Mouse (Mus musculus): ENCODE measurements around the gene Cpsf6. TPM values are rescaled to one million over a fixed set of nuclear protein-coding genes. Genes with fewer than 3 reads are reported as not detected.

Cpsf6 gene
- polyA plus RNA-seq, 1 experiment: 14.8 TPM

DNA sequence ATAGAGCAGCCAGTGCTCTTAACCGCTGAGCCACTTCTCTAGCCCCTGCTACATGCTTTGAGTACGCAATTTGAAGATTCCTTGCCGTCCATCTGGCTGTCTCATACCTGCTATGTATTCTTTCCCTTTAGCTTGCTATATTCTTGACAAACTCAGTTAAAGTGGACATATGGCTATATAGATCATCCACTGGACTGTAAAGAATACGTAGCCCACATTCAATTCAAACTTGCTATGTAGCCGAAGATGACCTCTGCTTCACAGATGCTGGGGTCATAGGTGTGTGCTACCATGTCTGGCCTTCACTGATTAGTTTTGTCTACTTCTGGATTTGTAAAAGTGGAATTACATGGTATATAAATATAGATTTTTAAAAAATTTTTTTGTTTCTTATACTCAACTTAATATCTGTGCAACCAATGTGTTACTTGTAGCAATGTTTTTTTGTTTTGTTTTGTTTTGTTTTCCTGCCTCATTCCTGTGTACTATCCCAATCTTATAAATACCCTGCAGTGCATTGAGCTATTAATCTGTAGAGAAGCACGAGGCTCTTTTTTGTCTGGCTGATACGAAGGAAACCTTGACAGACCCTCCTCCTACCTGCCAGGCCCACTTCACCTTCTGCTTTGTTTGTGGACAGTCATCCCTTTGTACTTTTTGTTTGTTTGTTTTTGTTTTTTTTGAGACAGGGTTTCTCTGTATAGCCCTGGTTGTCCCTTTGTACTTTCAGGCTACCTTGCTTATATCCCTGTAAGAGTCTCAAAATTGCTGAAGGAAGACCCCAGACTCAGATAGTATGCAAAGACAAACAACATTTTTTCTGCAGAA, 28.9 kb upstream of the Cpsf6 start:
- no peaks in the 10 kb centered on the region for H3K36me3 ChIP-seq (ENCODE audit: control insufficient read depth)
- no peak overlapping the region for H3K4me3 ChIP-seq (replicated peaks)
- no peaks in the 10 kb centered on the region for H3K27me3 ChIP-seq (ENCODE audit: control insufficient read depth)
- H3K4me1 ChIP-seq (ENCODE audit: control insufficient read depth): peaks cover 5% of the 10 kb centered on the region
- H3K9me3 ChIP-seq (ENCODE audit: control insufficient read depth, low read length): no peaks in the 10 kb centered on the region
- TF ChIP-seq GATA1 (IDR thresholded peaks at IDR 0.05; ENCODE audit: low read length): no peak
- no peak for TF ChIP-seq TAL1 (IDR thresholded peaks at IDR 0.05; ENCODE audit: low read length)

DNA sequence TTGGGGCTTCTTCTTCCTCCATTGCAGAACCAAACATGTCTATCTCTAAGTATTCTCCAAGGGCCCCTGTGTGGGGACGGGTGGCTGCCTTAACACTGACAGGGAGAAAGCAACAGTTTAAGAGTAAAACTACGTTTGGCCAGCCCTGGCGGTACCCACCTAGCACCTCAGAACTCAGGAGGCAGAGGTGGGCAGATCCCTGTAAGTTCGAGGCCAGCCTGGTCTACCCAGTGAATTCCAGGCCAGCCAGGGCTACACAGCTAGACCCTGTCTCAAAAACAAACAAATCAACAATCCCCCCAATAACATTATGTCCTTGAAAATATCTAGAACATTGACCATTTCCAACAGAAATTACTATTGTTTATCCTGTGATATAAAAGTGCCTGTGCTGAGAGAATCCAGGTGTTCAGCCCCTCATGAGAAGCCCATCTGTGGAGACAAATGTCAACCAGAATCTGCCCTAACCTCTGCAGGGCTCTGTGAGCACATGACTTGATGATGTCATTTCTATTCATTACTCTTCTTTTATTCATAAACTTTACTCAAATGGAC, 28.0 kb upstream of the Cpsf6 start:
- H3K36me3 ChIP-seq (ENCODE audit: control insufficient read depth): no peaks in the 10 kb centered on the region
- peaks cover 5% of the 10 kb centered on the region for H3K4me1 ChIP-seq (ENCODE audit: control insufficient read depth)
- TF ChIP-seq TAL1 (IDR thresholded peaks at IDR 0.05; ENCODE audit: low read length) (no peak), GATA1 (IDR thresholded peaks at IDR 0.05; ENCODE audit: low read length) (no peak)
- H3K9me3 ChIP-seq (ENCODE audit: control insufficient read depth, low read length): no peaks in the 10 kb centered on the region
- H3K27me3 ChIP-seq (ENCODE audit: control insufficient read depth): no peaks in the 10 kb centered on the region
- no peak overlapping the region for H3K4me3 ChIP-seq (replicated peaks)

DNA sequence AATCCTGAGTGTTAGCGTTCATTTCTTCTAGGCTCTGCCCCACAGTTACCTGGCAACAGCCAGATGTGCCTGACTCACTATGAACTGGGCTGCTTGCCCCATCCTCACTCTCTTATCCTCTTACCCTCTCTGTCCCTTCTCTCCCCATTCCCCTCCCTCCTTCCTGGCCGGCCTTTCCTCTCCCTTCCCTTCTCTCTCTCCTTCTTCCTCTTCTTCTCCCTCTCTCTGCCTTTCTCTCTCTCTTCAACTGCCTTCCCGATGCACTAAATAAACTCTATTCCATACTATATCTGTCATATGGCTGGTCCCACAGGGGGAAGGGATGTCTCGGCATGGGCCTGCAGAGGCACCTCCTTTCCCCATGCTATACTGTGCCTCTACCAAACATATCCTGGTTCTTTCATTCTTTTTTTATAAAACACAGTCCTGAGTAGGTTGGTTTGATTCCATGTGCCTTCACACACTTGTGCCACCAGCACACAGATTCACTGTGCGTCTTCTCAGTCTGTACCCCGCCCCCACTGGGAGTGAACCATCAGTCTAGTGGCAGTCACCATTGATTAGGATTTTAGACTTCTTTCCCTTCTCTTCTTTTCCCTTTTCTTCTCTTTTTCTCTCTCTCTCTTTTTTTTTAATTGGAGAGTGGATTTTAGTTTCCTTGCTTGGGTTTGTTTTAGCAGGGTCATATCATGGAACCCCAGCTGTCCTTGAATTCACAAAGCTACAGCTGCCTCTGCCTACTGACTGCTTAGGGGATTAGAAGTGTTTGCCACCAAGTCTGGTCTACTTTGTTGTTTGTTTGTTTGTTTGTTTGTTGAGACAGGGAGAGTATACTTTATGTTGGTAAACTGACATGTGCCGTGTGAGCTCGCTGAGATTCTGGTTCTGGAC, 27.3 kb upstream of the Cpsf6 start:
- no peak overlapping the region for H3K4me3 ChIP-seq (replicated peaks)
- TF ChIP-seq TAL1 (IDR thresholded peaks at IDR 0.05; ENCODE audit: low read length) (no peak), GATA1 (IDR thresholded peaks at IDR 0.05; ENCODE audit: low read length) (no peak)
- peaks cover 5% of the 10 kb centered on the region for H3K4me1 ChIP-seq (ENCODE audit: control insufficient read depth)
- H3K27me3 ChIP-seq (ENCODE audit: control insufficient read depth): no peaks in the 10 kb centered on the region
- H3K36me3 ChIP-seq (ENCODE audit: control insufficient read depth): no peaks in the 10 kb centered on the region
- H3K9me3 ChIP-seq (ENCODE audit: control insufficient read depth, low read length): no peaks in the 10 kb centered on the region

DNA sequence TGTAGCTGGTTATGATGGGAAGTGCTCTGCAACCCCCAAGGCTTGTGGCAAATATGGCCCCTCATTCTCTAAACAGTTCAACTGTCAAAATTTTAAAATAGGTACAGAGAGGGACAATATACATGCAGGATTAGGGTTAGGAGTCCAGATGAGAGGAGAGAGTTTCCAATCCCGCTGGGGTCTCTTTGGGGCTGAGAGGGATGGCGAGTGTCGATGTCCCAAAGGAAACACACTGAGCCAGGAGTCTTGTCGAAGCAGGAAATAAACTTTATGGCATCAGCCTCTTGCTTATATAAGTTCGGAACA, 26.4 kb upstream of the Cpsf6 start:
- no peaks in the 10 kb centered on the region for H3K9me3 ChIP-seq (ENCODE audit: control insufficient read depth, low read length)
- TF ChIP-seq TAL1 (IDR thresholded peaks at IDR 0.05; ENCODE audit: low read length) (no peak), GATA1 (IDR thresholded peaks at IDR 0.05; ENCODE audit: low read length) (no peak)
- H3K4me1 ChIP-seq (ENCODE audit: control insufficient read depth): peaks cover 3% of the 10 kb centered on the region
- no peaks in the 10 kb centered on the region for H3K27me3 ChIP-seq (ENCODE audit: control insufficient read depth)
- no peaks in the 10 kb centered on the region for H3K36me3 ChIP-seq (ENCODE audit: control insufficient read depth)
- H3K4me3 ChIP-seq (replicated peaks): no peak overlapping the region

DNA sequence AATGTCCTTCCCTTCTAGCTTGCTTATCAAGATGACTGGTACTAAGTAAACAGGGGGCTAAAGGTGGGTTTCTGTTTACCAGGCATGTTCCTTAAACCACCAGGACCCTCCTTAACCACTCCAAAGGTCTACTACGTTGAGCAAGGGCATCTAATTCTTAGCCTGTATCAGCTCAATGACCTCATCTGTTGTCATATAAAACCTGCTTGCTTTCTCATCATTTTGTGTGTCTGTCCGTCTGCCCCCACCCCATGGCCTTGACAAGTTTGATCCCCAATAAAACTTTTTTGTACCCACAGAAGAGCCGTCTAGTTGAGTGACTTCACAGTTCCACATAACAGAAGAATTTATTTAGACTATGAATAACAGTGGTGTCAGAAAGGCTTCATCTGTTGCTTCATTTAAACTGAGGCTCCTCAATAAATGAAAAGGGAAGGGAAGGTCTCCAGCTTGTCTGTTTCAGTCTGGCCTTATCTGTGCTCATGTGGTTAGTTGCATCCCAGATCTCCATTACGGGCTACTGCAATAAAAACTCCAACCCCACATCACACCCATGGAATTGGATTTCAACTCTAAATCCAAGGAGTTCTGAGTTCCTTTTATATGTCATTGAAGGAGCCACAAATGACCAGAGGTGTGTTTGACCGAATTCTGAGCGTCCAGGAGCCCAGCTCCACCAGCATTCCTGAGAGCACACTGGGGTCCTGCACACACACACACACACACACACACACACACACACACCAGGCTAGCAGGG, 25.9 kb upstream of the Cpsf6 start:
- TF ChIP-seq GATA1 (IDR thresholded peaks at IDR 0.05; ENCODE audit: low read length): no peak
- TF ChIP-seq TAL1 (IDR thresholded peaks at IDR 0.05; ENCODE audit: low read length): no peak
- H3K36me3 ChIP-seq (ENCODE audit: control insufficient read depth): no peaks in the 10 kb centered on the region
- no peak overlapping the region for H3K4me3 ChIP-seq (replicated peaks)
- H3K4me1 ChIP-seq (ENCODE audit: control insufficient read depth): peaks cover 3% of the 10 kb centered on the region
- H3K9me3 ChIP-seq (ENCODE audit: control insufficient read depth, low read length): no peaks in the 10 kb centered on the region
- H3K27me3 ChIP-seq (ENCODE audit: control insufficient read depth): no peaks in the 10 kb centered on the region

DNA sequence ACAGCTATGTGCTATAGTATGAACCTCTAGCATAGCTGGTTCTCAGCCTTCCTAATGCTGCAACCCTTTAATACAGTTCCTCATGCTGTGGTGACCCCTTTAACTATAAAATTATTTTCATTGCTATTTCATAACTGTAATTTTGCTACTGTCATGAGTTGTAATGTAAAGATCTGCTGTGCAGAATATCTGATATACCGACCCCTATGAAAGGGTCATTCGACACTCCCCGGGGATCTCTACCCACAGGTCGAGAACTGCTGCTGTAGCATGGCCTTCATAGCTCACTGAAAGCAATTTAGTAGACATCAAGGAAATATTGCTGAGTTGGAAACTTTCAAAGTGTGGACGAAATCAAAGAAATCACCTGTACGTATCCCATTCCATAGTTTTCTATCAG, 24.6 kb upstream of the Cpsf6 start:
- peaks cover under 1% of the 10 kb centered on the region for H3K4me1 ChIP-seq (ENCODE audit: control insufficient read depth)
- no peaks in the 10 kb centered on the region for H3K27me3 ChIP-seq (ENCODE audit: control insufficient read depth)
- H3K36me3 ChIP-seq (ENCODE audit: control insufficient read depth): no peaks in the 10 kb centered on the region
- H3K4me3 ChIP-seq (replicated peaks): no peak overlapping the region
- TF ChIP-seq GATA1 (IDR thresholded peaks at IDR 0.05; ENCODE audit: low read length): no peak
- no peak for TF ChIP-seq TAL1 (IDR thresholded peaks at IDR 0.05; ENCODE audit: low read length)
- no peaks in the 10 kb centered on the region for H3K9me3 ChIP-seq (ENCODE audit: control insufficient read depth, low read length)

DNA sequence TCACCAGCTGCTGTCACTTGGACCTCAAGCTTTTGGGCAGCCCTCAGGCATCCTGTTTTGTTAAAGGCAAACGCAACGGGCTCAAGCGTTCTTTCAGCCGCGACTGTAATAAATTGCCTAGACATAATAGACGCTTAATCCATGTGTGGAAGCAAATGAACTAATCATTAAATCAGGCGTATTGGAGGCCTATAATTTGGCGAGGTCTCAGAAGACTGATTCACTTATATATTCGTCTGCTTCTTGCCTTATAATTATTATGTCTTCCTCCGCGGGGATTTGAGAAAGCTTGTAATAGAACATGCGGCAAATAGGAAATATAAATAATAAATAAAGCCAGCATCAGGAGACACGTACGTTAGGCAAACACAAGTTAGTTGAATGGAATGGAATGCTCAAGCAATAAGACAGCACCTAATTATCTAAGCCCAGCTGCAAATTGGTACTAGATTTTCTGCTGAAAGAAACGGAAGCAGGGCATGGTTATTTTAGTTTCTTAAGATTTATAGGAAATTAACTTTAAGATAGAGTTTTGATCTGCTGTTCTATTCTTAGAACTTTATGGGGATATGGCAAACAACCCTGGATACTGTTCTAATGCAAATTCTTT, 23.6 kb upstream of the Cpsf6 start:
- Histone ChIP-seq H3K36me3 (ENCODE audit: control insufficient read depth) (no peaks in the 10 kb centered on the region), H3K4me1 (ENCODE audit: control insufficient read depth) (no peaks in the 10 kb centered on the region), H3K27me3 (ENCODE audit: control insufficient read depth) (no peaks in the 10 kb centered on the region), H3K9me3 (ENCODE audit: control insufficient read depth, low read length) (no peaks in the 10 kb centered on the region), H3K4me3 (replicated peaks) (no peak overlapping the region)
- TF ChIP-seq TAL1 (IDR thresholded peaks at IDR 0.05; ENCODE audit: low read length): no peak
- TF ChIP-seq GATA1 (IDR thresholded peaks at IDR 0.05; ENCODE audit: low read length): no peak
